Mouse (Mus musculus) monocyte, adult 2 months (primary cell): ENCODE measurements at regions not wholly inside any gene's neighbourhood (a gene's known extent, or its start where the extent isn't known, plus 50 kb on each side); places are given as distances from the start of the nearest gene placed in this dataset.
A peak's percentile ranks its signal among the peaks of the same experiment; 100 is the strongest.

Experiments
- DNase-seq, 2 experiments: peaks; one replicate each; pipeline ENCODE4 v3.0.0; 2022; ENCODE audit warnings: low spot score in 2 of 2, low read depth in 1 of 2

GRCm38 (mm10) chr5:33512253-33512884 is 78.6 kb upstream of the Nkx1-1 start:
- no peak for DNase-seq

- no peak for DNase-seq
Measured at GRCm38 (mm10) chr5:33511529-33512252, 77.9 kb upstream of the Nkx1-1 start.

GRCm38 (mm10) chr5:33505786-33506185 is 72.0 kb upstream of the Nkx1-1 start:
- DNase-seq = no peak

- no peak for DNase-seq
Measured at GRCm38 (mm10) chr5:33501735-33502495, 68.1 kb upstream of the Nkx1-1 start.

- no peak for DNase-seq
Measured at GRCm38 (mm10) chr5:33501211-33501610, 67.4 kb upstream of the Nkx1-1 start.

- peak; percentile 6 to 35 for DNase-seq
Measured at GRCm38 (mm10) chr5:33495900-33496529, 62.2 kb upstream of the Nkx1-1 start.

- no peak for DNase-seq
Measured at GRCm38 (mm10) chr5:33495276-33495675, 61.5 kb upstream of the Nkx1-1 start.

GRCm38 (mm10) chr5:33492604-33493315 is 59.0 kb upstream of the Nkx1-1 start:
- DNase-seq = no peak

- DNase-seq = no peak
Measured at GRCm38 (mm10) chr5:33489286-33489685, 55.5 kb upstream of the Nkx1-1 start.

GRCm38 (mm10) chr5:33488152-33488561 is 54.4 kb upstream of the Nkx1-1 start:
- no peak for DNase-seq

GRCm38 (mm10) chr5:33485765-33486164 is 52.0 kb upstream of the Nkx1-1 start:
- DNase-seq = no peak
